Mouse (Mus musculus): ENCODE data around the gene Impg2. TPM values are rescaled to one million over a fixed set of nuclear protein-coding genes. Genes with fewer than 3 reads are reported as not detected.

The Impg2 gene
- total RNA-seq, 1 experiment = not detected

DNA sequence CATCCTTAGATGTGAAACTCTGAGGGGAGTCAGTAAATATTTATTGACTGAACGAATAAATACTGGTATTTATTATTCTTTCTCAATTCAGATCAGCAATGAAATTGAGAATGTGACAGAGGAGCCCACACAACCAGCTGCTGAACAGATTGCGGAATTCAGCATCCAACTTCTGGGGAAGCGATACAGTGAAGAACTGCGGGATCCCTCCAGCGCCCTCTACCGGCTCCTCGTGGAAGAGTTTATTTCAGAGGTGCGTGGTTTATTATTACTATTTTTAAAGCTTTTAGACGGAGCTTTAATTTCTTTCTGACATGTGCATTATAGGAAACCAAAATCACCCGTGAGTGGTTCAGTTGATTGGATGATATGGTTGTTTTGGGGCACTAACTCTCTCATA is 27.2 kb downstream of the Impg2 start:
- DNase-seq (ENCODE audit: low read depth, low spot score) = no peak
- no peak overlapping the region for H3K9ac ChIP-seq (ENCODE audit: insufficient read depth, low read depth, low read length, poor library complexity, severe bottlenecking)
- peaks cover 4% of the 10 kb centered on the region for H3K9me3 ChIP-seq (ENCODE audit: control insufficient read depth, insufficient read depth, low read depth, low read length)
- no peak overlapping the region for H3K4me3 ChIP-seq (ENCODE audit: insufficient read depth in 1 of 2, low read depth in 1 of 2, low read length in 2 of 2, poor library complexity in 1 of 2, severe bottlenecking in 1 of 2)
- in situ Hi-C loops (cut with MboI; ENCODE audit: low sequenced_read_pairs in 2 of 2, unreplicated experiment in 2 of 2) = no loop called here
- H3K27ac ChIP-seq (ENCODE audit: insufficient read depth, low read depth, low read length, poor library complexity, severe bottlenecking) = no peak overlapping the region
- TF ChIP-seq HCFC1 (IDR thresholded peaks at IDR 0.05; ENCODE audit: borderline replicate concordance, insufficient read depth, low read length) (no peak), ZC3H11A (IDR thresholded peaks at IDR 0.05; ENCODE audit: borderline replicate concordance, low read depth, low read length) (no peak), ZNF384 (IDR thresholded peaks at IDR 0.05; ENCODE audit: low read depth, low read length) (no peak), CHD2 (IDR thresholded peaks at IDR 0.05; ENCODE audit: low read depth, low read length) (no peak), MAFK (IDR thresholded peaks at IDR 0.05; ENCODE audit: insufficient read depth, low read depth, low read length) (no peak)
- no peaks in the 10 kb centered on the region for H3K4me1 ChIP-seq (ENCODE audit: control insufficient read depth in 2 of 2, insufficient read depth in 2 of 2, low read length in 2 of 2, poor library complexity in 1 of 2)
- H3K36me3 ChIP-seq (ENCODE audit: control insufficient read depth, insufficient read depth, low read length, poor library complexity, severe bottlenecking) = no peaks in the 10 kb centered on the region

DNA sequence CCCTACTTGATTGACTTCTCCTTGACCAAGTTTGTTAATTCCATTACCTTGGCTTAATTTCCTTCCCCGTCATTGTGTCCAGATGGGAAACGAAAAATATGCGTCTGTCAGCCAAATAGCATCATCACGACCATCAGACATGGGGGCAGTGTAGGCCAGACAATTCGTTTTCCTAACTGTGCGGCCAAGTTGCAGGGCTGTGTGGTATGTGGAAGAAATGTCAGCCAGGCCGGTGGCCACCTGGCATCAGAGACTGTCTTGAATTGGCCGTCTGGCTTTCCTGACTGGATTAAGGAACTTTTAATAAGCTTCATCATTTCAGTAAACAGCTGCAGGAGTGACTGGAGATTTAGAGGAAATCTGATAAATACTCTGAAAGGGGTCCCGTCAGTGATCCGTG is 28.6 kb downstream of the Impg2 start:
- DNase-seq (ENCODE audit: low read depth, low spot score) = no peak
- no peak overlapping the region for H3K27ac ChIP-seq (ENCODE audit: insufficient read depth, low read depth, low read length, poor library complexity, severe bottlenecking)
- no peak overlapping the region for H3K4me3 ChIP-seq (ENCODE audit: insufficient read depth in 1 of 2, low read depth in 1 of 2, low read length in 2 of 2, poor library complexity in 1 of 2, severe bottlenecking in 1 of 2)
- in situ Hi-C loops (cut with MboI; ENCODE audit: low sequenced_read_pairs in 2 of 2, unreplicated experiment in 2 of 2) = no loop called here
- peaks cover 4% of the 10 kb centered on the region for H3K9me3 ChIP-seq (ENCODE audit: control insufficient read depth, insufficient read depth, low read depth, low read length)
- H3K4me1 ChIP-seq (ENCODE audit: control insufficient read depth in 2 of 2, insufficient read depth in 2 of 2, low read length in 2 of 2, poor library complexity in 1 of 2) = no peaks in the 10 kb centered on the region
- TF ChIP-seq HCFC1 (IDR thresholded peaks at IDR 0.05; ENCODE audit: borderline replicate concordance, insufficient read depth, low read length) = no peak
- TF ChIP-seq CHD2 (IDR thresholded peaks at IDR 0.05; ENCODE audit: low read depth, low read length) = no peak
- no peak for TF ChIP-seq ZC3H11A (IDR thresholded peaks at IDR 0.05; ENCODE audit: borderline replicate concordance, low read depth, low read length)
- no peak for TF ChIP-seq MAFK (IDR thresholded peaks at IDR 0.05; ENCODE audit: insufficient read depth, low read depth, low read length)
- TF ChIP-seq ZNF384 (IDR thresholded peaks at IDR 0.05; ENCODE audit: low read depth, low read length) = no peak
- H3K36me3 ChIP-seq (ENCODE audit: control insufficient read depth, insufficient read depth, low read length, poor library complexity, severe bottlenecking) = no peaks in the 10 kb centered on the region
- H3K9ac ChIP-seq (ENCODE audit: insufficient read depth, low read depth, low read length, poor library complexity, severe bottlenecking) = no peak overlapping the region

DNA sequence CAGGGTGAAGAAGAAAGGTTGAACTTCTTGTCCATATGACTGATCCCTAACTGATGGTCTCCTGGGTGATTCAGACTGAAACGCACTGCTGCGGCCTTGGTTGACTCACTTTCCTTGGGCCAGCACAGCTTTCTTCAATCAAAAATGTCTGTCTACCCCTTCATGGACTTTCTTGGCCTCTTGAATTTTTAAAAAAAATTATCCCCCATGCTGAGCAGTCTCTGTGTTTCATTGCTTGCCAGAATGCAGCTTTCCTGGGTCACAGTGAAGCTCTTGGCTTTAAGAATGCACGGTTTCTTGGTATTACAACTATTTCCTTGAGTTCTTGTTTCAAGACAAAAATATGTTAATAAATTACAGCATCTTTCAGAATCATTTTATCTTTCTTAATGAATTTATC is 41.9 kb downstream of the Impg2 start:
- Histone ChIP-seq H3K9ac (ENCODE audit: insufficient read depth, low read depth, low read length, poor library complexity, severe bottlenecking) (no peak overlapping the region), H3K27ac (ENCODE audit: insufficient read depth, low read depth, low read length, poor library complexity, severe bottlenecking) (no peak overlapping the region), H3K4me1 (ENCODE audit: control insufficient read depth in 2 of 2, insufficient read depth in 2 of 2, low read length in 2 of 2, poor library complexity in 1 of 2) (no peaks in the 10 kb centered on the region), H3K4me3 (ENCODE audit: insufficient read depth in 1 of 2, low read depth in 1 of 2, low read length in 2 of 2, poor library complexity in 1 of 2, severe bottlenecking in 1 of 2) (no peak overlapping the region), H3K9me3 (ENCODE audit: control insufficient read depth, insufficient read depth, low read depth, low read length) (no peaks in the 10 kb centered on the region), H3K36me3 (ENCODE audit: control insufficient read depth, insufficient read depth, low read length, poor library complexity, severe bottlenecking) (no peaks in the 10 kb centered on the region)
- TF ChIP-seq MAFK (IDR thresholded peaks at IDR 0.05; ENCODE audit: insufficient read depth, low read depth, low read length) (no peak), ZNF384 (IDR thresholded peaks at IDR 0.05; ENCODE audit: low read depth, low read length) (no peak), ZC3H11A (IDR thresholded peaks at IDR 0.05; ENCODE audit: borderline replicate concordance, low read depth, low read length) (no peak)
- in situ Hi-C loops (cut with MboI; ENCODE audit: low sequenced_read_pairs in 2 of 2, unreplicated experiment in 2 of 2) = no loop called here
- no peak for DNase-seq (ENCODE audit: low read depth, low spot score)

DNA sequence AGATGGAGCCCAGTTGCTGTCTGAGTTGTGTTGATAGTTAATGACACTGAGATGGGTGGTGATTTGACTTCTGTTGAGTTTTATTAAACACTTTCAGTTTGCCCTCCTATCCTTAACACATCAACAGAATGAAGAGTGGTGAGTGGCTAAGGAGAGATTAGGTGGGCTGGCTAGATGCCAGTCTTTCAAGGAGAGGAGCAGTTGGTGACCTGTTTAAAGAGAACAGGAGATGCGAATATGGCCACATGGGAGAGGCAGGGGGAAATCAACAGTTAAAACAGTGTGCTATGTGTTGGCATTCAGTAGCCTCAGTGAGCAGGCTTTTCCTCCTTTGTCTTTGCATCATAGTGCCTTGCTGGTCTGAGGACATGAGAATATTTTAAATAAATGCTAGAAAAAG is 69.8 kb downstream of the Impg2 start:
- Histone ChIP-seq H3K9me3 (ENCODE audit: control insufficient read depth, insufficient read depth, low read depth, low read length) (no peaks in the 10 kb centered on the region), H3K9ac (ENCODE audit: insufficient read depth, low read depth, low read length, poor library complexity, severe bottlenecking) (no peak overlapping the region), H3K4me3 (ENCODE audit: insufficient read depth in 1 of 2, low read depth in 1 of 2, low read length in 2 of 2, poor library complexity in 1 of 2, severe bottlenecking in 1 of 2) (no peak overlapping the region), H3K4me1 (ENCODE audit: control insufficient read depth in 2 of 2, insufficient read depth in 2 of 2, low read length in 2 of 2, poor library complexity in 1 of 2) (no peaks in the 10 kb centered on the region), H3K27ac (ENCODE audit: insufficient read depth, low read depth, low read length, poor library complexity, severe bottlenecking) (no peak overlapping the region), H3K36me3 (ENCODE audit: control insufficient read depth, insufficient read depth, low read length, poor library complexity, severe bottlenecking) (no peaks in the 10 kb centered on the region)
- TF ChIP-seq HCFC1 (IDR thresholded peaks at IDR 0.05; ENCODE audit: borderline replicate concordance, insufficient read depth, low read length) (no peak), CHD2 (IDR thresholded peaks at IDR 0.05; ENCODE audit: low read depth, low read length) (no peak), MAFK (IDR thresholded peaks at IDR 0.05; ENCODE audit: insufficient read depth, low read depth, low read length) (no peak), ZNF384 (IDR thresholded peaks at IDR 0.05; ENCODE audit: low read depth, low read length) (no peak), ZC3H11A (IDR thresholded peaks at IDR 0.05; ENCODE audit: borderline replicate concordance, low read depth, low read length) (no peak)
- no peak for DNase-seq (ENCODE audit: low read depth, low spot score)
- in situ Hi-C loops (cut with MboI; ENCODE audit: low sequenced_read_pairs in 2 of 2, unreplicated experiment in 2 of 2) = no loop called here

DNA sequence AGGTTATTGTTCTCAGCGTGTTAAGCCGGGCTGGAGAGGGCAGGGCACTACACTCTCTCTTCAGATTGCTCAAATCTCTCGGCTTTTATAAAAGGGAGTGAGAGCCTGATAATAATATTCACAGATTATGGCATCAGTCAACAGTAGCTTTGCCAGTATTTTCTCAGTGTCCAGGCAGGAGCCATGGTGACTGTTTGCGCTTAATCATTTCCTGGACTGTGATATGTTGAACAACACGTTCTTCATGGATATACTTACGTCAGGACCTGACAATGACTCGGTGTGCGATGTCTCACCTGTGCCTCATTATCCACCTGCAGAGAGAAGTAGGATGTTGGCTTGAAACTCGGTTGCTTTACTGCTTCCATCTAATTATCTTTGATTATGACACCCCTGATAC is 74.9 kb downstream of the Impg2 start:
- no peak overlapping the region for H3K9ac ChIP-seq (ENCODE audit: insufficient read depth, low read depth, low read length, poor library complexity, severe bottlenecking)
- H3K9me3 ChIP-seq (ENCODE audit: control insufficient read depth, insufficient read depth, low read depth, low read length) = no peaks in the 10 kb centered on the region
- DNase-seq (ENCODE audit: low read depth, low spot score) = no peak
- no peaks in the 10 kb centered on the region for H3K4me1 ChIP-seq (ENCODE audit: control insufficient read depth in 2 of 2, insufficient read depth in 2 of 2, low read length in 2 of 2, poor library complexity in 1 of 2)
- no peaks in the 10 kb centered on the region for H3K36me3 ChIP-seq (ENCODE audit: control insufficient read depth, insufficient read depth, low read length, poor library complexity, severe bottlenecking)
- no peak overlapping the region for H3K4me3 ChIP-seq (ENCODE audit: insufficient read depth in 1 of 2, low read depth in 1 of 2, low read length in 2 of 2, poor library complexity in 1 of 2, severe bottlenecking in 1 of 2)
- no peak for TF ChIP-seq ZC3H11A (IDR thresholded peaks at IDR 0.05; ENCODE audit: borderline replicate concordance, low read depth, low read length)
- no peak for TF ChIP-seq ZNF384 (IDR thresholded peaks at IDR 0.05; ENCODE audit: low read depth, low read length)
- TF ChIP-seq CHD2 (IDR thresholded peaks at IDR 0.05; ENCODE audit: low read depth, low read length) = no peak
- no peak for TF ChIP-seq MAFK (IDR thresholded peaks at IDR 0.05; ENCODE audit: insufficient read depth, low read depth, low read length)
- TF ChIP-seq HCFC1 (IDR thresholded peaks at IDR 0.05; ENCODE audit: borderline replicate concordance, insufficient read depth, low read length) = no peak
- in situ Hi-C loops (cut with MboI; ENCODE audit: low sequenced_read_pairs in 2 of 2, unreplicated experiment in 2 of 2) = no loop called here
- H3K27ac ChIP-seq (ENCODE audit: insufficient read depth, low read depth, low read length, poor library complexity, severe bottlenecking) = no peak overlapping the region
